Mouse (Mus musculus): ENCODE data around the gene Mttp. TPM values are rescaled to one million over a fixed set of nuclear protein-coding genes. Genes with fewer than 3 reads are reported as not detected.

Mttp gene
- total RNA-seq, 2 experiments from 2014 or later, result 5.4 to 6.2 TPM

DNA sequence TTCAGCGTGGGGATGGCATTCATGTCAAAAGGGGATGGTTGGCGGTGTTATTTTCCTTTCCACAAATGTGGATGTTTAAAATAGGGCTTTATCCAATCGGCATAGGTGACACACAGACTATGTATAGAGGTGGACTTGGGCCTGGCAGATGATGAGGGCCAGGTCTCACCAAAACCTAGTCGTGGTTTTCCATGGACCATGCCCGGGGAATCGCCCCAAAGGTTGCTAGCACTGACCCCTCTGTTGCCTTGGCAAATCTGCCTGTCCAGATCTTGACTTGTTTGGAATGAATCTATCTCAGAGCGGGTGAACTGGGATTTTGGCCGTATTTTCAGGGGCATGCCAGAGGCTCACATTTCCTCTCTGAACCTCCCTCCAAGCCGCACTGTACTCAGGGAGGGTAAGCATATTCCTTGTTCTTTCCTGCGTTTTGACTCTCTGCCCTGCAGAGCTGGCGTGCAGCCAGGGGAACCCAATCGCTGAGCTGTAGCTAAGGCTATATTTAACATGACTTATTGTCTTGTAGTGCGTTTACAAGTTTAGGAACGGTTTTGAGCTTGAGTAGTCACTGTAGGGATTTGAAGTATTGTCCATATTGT, 80.9 kb downstream of the Mttp start:
- peak; percentile 65 to 71 for DNase-seq
- intact Hi-C loops (cut with DNase I), result no loop called here

DNA sequence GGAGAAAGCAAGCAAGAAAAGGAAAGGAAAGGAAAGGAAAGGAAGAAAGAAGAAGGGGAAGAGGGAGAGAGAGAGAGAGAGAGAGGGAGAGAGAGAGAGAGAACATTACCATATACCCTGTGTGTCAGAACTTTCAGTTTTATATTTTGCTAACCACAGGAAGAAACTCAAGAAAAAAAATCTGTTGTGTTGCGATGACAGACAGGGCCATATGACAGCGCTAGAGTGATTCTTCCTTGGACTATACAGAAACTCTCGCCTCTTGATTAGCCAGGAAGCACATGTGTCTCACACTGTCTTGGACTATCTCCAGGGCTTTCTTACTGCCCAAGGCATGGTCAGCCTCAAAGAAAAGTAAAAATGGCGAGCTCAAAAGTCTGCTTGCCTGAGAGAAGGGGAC, 82.1 kb downstream of the Mttp start:
- DNase-seq, result no peak
- intact Hi-C loops (cut with DNase I), result no loop called here

DNA sequence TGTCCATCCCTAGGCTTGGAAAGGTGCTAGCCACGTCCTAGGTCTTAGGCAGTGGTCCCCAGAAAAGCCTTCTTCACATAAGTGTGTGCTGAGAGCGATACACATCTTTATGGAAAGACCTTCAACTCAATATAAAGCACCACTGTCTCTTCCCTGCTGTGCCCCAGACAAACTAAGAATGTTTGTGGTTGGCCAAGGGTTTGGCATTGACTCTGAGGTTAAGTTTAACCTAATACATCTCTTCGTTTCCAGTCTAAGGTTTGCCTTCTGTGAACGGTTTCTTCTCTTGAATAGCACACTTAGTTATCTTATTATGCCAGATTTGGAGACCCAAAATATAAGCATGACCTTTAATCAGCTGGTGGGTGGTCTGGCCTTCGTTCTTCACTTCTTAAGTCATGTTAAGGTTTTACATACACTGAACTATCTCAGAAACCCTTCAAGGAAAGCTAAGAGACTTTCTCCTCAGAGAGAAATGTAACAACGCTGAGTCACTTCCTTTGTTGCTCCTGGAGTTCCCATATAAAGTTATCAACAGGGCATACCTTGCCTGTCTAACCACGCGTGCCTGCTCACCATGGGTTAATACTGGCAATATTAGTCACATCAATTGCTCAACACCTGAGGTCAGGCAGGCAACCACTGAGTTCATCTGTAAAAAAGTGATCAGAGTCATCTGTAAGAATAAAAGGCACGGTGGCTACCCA, 83.4 kb downstream of the Mttp start:
- no peak for DNase-seq

DNA sequence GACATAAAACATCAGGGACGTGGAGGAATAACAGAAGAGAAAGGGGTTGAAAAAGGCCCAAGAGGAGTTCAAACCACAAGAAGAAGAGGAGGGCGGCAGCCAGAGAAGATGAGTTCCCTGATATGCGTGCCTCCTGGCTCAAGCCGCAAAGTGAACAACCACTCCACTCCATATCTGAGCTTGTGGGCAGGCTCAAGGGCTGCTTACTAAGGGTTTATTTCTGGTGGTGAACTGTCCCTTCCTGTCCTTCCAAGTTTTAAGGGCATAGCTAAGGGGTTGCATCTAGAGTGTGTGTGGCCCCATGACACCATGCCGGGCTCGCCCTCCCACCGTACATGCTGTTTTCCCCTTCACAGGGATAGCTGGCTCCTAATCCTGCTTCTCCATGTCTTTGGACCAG, 84.3 kb downstream of the Mttp start:
- intact Hi-C loops (cut with DNase I), result no loop called here
- peak in 1 of 2 experiments; percentile 9 for DNase-seq

More for the DNA sequence above, 83.4 kb downstream of the Mttp start:
- intact Hi-C loops (cut with DNase I), result no loop called here

DNA sequence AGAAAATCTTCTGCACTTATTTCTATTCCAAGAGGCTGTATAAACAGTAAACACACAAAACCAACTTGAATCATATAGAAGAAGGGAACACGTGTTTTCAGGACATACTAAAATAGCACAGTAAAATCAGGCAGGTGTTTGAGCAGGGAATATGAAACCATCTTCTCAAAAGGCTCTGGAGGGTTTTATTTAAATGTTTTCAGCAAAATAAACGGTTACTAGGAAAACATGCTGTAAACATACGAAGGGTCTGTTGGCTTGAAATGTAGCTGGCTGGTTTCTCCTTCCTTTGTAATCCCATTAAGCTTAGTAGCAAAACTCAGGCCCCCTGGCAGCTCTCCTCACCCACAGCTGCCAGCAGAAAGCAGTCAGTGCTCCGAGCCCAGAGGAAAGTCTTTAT, 86.5 kb downstream of the Mttp start:
- DNase-seq, result no peak
- intact Hi-C loops (cut with DNase I), result no loop called here

DNA sequence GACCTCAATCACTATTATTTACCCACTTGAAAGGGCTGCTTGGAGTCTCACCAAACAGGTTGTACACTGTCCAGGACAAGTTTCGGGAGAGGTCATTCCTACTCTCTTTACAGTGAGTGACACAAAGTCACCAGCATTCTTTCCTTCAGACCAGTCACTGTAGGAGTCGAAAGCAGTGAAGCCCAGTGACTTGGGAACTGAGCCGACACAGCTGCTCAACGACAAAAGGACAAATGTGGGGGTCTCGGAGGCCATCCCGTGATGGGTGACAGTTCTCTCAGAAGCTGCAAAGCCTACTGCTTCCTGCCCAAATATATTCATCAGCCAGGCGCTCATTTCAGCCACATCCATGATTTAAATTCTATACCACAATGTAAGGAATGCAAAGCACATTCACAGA, 87.8 kb downstream of the Mttp start:
- intact Hi-C loops (cut with DNase I), result no loop called here
- DNase-seq, result no peak

DNA sequence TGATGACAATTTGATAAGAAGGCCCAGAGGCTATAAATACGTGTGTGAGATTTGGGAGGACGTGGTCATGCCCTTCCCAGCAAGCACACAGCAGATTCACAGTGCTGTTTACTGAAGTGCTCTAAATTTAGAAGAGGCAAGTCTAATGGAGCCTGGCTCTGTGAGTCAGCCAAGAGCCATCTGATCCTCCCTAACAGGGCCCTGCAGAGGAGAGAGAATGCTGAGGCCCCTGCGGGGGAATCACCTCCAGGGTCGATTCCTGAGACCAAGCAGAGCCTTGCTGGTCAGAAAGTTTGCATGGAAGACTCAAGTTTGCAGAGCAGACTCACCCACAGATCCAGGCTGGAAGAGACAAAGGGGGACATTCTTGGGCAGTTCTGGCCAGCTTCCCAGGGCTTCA, 90.8 kb downstream of the Mttp start:
- DNase-seq, result peak in 1 of 2 experiments; percentile 56
- intact Hi-C loops (cut with DNase I), result no loop called here

DNA sequence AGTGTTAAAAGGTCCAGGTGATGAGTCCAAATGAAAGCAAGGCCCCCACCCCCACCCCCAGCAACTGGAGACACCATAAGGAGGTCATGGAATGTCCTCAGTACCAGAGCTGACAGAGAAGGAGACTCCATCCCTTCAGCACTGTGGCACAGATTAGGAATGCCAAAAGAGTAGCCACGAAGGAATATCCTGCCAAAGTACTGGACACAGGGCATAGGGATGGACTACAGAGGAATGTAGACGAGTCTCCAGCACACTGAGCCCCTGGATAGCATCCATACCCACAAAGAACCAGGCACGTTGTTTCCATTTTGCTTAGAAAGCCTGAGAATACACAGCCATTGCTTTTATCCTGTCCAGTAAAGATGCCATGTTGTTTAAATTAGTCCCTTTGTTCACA, 93.3 kb downstream of the Mttp start:
- intact Hi-C loops (cut with DNase I), result no loop called here
- DNase-seq, result no peak

DNA sequence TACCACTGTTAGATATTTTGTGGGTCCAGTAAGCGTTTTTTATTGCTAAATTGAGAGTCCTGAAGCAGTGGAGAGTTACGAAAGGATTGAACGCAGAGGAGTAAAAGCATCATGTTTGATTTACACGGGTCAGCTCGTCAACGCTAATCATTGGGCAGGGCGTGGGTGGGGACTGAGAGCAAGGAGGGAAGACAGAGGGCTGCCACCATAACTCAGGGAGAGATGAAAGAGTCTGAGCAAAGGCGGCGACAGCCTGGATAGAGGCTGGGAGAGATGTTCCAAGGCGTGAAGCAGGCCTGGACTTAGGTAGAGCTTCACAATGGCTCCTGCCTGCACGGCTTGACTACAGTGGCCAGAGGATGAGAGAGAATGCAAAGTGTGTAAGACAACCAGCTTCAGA, 94.0 kb downstream of the Mttp start:
- intact Hi-C loops (cut with DNase I), result no loop called here
- no peak for DNase-seq

DNA sequence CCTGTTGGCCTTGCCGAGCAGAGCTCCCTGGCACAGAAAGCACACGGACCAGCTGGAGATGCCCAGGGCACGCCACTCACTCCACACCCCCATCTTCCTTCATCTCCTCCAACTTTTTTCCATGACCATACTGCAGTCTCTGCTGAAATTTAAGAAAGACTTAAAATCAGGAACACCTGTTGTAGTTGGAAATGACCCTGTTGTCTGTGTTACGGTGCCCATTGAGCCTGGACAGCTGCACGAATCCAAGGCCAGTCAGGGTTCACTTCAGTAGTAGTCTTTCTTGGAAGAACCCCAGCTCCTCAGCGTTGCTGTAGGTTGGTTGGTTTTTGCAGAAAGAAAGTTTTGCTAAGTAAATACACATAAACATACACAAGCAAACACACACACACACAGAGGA, 95.2 kb downstream of the Mttp start:
- intact Hi-C loops (cut with DNase I), result no loop called here
- no peak for DNase-seq

DNA sequence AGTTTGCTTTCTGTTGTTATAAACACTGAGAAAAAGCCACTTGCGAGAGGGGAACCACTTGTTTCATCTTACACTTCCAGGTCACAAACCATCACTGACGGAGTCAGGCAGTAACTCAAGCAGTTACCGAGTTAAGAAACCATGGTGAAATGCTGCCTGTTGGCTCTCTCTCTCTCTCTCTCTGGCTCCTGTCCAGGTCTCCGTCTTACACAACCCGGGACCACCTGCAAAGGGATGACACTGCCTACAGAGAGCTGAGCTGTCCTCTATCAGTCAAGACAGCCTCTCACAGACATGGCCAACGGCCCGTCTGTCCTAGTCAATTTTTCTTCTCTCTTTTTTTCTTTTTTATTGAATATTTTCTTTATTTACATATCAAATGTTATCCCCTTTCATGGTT, 101.5 kb downstream of the Mttp start:
- intact Hi-C loops (cut with DNase I), result no loop called here
- no peak for DNase-seq

DNA sequence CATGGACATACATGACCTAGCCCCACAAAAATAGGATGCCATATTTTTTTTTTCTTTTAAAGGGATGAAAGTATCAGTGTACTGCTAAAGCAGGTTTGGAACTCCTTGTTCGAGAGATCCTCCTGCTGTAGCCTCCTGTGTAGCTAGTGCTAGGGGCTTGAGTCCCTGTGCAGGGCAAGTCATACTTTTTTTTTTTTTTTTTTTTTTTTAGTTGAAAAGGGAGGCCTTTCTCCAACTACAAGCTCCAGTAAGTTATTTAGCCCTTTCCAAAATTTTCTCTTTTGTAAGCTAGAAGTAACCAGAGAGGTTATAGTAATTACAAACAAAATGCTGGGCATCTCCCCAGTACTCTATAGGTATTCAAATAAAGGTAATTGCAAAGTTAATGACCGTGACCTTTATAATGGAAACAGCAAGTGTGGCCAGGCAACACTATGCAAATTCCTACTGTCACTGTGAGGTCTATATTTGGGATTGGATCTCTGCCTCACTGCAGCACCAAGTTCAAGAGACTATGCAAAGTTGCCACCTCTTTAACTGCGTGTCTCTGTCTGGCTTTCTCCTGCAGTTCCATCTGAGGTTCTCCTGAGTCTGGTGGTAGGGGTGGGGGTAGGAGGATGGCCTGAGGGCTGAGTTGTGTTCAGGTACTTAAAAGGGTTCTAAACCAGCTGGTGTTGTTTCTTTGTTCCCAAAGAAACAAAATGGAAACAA, 103.0 kb downstream of the Mttp start:
- intact Hi-C loops (cut with DNase I), result no loop called here
- DNase-seq, result no peak

DNA sequence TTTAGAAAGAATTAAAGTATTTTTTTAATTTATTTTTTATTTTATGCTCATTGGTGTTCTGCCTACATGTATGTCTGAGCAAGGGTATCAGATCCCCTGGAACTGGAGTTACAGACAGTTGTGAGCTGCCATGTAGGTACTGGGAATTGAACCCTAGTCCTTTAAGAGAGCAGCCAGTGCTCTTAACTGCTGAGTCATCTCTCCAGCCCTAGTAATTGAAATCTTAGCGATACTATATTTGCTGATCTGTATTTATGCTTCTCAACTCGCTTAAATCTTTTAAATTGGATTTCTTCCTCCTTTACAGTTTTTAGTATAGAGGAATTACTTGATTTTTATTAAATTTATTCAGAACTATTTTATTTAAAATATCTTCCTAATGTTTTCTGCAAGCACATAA, 103.8 kb downstream of the Mttp start:
- intact Hi-C loops (cut with DNase I), result no loop called here
- no peak for DNase-seq

Other genes starting within 250 kb of the Mttp start
- gene Lamtor3, start 226.5 kb downstream of the Mttp start, total RNA-seq (2021), result 10 to 100 TPM; 91.1 to 93.8 TPM
- gene Dapp1, start 163.4 kb downstream of the Mttp start, total RNA-seq (2021), result 1 to 10 TPM; 4.5 to 5.1 TPM
- 10 to 100 TPM; 52.5 to 58.2 TPM for gene 1110002E22Rik, start 79.9 kb downstream of the Mttp start, total RNA-seq (2021)
- under 1 TPM; 0.64 to 0.81 TPM for gene Gm5105, start 77.6 kb downstream of the Mttp start, total RNA-seq (2021)
- 1 to 10 TPM; 2.3 to 3.2 TPM for gene Trmt10a, start 1.5 kb downstream of the Mttp start, total RNA-seq (2021)
- not detected for gene 4930579F01Rik, start 48.9 kb upstream of the Mttp start, total RNA-seq (2021)
- under 1 TPM; 0.11 to 0.17 TPM for gene Adh7, start 72.8 kb upstream of the Mttp start, total RNA-seq (2021)
- 10 to 100 TPM; 36.9 to 67.4 TPM for gene Adh1, start 116.0 kb upstream of the Mttp start, total RNA-seq (2021)
- gene Adh6a, start 168.3 kb upstream of the Mttp start, total RNA-seq (2021), result not detected
- 1 to 10 TPM; 1.1 to 1.5 TPM for gene Adh6b, start 196.8 kb upstream of the Mttp start, total RNA-seq (2021)

Data from heart, postnatal 36 days (tissue).